Mouse (Mus musculus): Measurements from ENCODE around the gene Alx3.
"Not testable (repeated sequence)": the region's sequence is repeated elsewhere in the genome, so short reads cannot be mapped to it uniquely, and the experiment has no call there.

Gene Alx3

DNA sequence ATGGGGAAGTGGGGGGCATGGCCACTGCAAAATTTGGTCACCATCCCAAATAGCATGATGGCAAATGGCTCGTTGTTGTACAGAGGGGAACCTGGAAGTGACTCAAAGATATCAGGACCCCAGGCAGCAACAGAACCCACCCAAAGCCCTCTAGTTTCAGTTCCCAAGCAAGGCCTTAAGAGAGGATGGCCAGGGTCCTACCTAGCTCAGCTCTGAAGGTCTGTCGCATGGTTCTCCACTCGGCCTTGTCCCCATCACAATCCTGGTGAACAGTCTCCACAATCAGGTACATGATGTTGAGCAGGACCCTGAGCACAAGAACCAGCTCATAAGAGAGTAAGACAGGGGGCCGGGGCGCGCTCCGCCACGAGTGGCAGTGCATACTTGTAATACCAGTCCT, 29.6 kb downstream of the Alx3 start:
- in situ Hi-C loops (cut with MseI, MboI): no loop called here

DNA sequence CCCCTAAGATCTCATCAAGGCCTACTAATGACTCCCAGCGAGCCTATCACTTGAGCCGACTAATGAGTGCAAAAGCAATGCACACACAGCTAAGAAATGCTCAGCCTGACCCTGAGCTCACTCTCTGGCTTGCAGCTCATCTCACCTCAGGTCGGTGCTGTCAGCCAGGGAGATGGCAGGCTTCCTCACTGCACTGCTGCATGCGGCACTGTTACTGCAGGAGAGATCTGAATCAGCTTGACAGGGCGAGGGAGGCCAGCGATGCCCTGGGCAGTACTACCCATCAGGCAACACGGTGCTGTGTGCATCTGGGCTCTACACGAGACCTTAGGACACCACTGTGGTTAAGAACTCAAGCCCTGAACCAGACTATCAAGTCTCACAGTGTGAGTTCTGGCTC, 30.7 kb downstream of the Alx3 start:
- in situ Hi-C loops (cut with MseI, MboI): no loop called here

DNA sequence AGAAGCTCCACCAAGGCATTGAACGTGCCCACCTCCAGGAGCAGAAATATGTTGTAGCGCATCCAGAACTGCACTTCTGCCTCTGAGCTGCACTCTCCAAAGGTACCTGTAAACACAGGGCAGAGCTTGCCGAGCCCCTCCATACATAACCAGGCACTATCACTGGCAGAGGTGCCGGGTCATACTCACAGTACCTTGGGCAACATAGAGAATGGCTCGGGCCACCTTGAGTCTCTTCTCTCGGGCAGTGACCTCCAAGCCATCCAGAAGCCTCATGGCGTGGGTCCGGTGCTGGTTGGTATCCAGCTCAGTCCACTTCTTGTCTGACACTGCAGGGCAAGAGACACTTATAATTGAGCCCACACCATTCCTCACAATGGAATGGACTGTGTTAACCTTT, 31.9 kb downstream of the Alx3 start:
- in situ Hi-C loops (cut with MseI, MboI): no loop called here

DNA sequence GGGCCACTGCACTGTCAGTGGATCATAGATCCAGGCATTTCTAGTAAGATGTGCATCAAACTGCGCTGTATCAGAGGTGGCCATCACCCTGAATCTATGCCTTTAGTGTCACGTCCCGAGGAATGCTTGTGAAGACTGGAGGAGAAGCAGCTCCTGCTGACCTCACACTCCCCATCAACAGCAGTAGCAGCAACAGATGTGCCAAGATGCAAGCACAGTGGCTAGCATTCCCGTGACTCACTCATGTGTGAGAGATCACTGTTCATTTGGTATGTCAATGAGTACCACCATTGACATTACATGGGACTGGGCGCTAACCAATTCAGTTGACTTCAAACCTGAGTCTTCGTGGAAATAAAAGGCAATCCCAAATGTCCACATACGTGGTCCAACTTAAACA, 32.8 kb downstream of the Alx3 start:
- in situ Hi-C loops (cut with MseI, MboI): no loop called here

DNA sequence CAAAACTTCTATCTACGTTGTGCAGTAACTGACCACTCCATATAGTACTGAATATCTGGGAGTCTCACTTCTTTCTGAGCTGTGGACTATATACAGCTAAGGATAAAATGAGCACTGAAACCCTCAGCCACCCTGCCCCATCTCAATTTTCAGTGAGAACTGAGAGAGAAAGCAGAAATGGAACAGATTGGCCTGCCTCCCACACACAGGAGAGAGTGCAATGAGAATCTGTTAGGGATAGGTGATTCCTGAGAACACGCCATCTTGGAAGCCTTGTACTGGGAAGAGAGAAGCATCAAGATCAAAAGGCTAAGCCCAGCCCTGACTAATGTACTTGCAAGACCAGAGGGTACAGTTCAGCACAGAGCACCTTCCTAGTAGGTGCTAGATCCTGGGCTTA, 33.7 kb downstream of the Alx3 start:
- in situ Hi-C loops (cut with MseI, MboI): no loop called here

DNA sequence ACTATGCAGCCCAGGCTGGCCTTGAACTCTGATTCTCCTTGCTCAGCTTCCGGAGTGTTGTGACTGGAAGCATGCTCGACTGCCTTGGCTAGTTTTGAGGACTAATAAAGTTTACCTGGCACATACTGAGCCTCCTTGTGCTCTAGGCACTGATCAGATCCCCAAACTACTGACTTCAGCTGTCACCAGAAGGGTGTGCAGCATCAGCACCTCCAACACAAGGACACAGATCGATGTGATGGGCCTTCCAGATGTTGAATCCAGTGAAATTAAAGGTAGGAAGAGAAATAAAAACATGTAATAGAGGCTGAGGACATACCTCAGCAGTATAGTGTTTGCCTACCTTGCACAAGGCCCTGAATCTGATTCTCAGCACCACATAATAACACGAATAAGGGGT, 34.6 kb downstream of the Alx3 start:
- in situ Hi-C loops (cut with MseI, MboI): no loop called here

DNA sequence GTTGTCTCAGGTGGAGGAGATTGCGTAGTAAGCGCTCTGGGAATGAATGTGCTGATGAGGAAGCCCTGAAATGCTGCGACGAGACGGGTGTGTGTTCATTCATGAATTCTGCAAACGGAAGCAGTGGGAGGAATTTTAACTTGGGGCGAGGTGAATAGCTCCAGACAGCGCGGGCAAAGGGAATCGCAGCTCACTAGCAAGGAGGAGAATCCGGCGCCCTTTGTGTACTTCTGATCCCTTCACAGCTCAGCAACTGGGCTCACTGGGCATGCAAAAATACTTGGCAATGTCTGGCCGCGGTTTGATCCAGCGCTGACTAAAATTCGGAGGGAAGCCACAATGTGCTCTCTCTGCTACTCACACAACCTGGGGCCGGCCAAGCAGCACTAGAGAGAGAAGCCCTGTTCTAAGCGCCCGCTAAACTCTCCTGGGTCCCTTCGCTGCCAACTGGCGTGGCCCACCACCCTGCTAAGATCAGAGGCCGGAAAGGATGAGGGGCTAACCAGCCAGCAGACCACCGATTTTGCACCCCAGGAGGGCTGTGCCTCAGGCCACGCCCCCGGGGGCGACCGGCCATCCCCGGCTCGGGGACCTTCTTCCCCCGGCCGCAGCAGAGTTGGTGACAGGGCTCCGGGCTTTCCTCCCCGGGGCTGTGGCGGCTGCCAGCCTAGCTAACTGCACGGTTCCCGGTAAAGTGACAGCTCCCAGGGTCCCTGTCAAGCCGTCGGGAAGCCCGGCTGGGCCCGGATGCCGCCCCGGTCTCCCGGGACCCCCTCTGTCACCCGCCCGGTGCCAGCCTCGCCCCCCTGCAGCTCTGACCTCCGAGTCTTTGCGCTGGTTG, 36.1 kb downstream of the Alx3 start, which contains the start of gene Gm10961:
Gene Gm10961, plus strand, starts transcription at position 641 of the 841 bp plus-strand sequence.
- in situ Hi-C loops (cut with MseI, MboI): no loop called here

DNA sequence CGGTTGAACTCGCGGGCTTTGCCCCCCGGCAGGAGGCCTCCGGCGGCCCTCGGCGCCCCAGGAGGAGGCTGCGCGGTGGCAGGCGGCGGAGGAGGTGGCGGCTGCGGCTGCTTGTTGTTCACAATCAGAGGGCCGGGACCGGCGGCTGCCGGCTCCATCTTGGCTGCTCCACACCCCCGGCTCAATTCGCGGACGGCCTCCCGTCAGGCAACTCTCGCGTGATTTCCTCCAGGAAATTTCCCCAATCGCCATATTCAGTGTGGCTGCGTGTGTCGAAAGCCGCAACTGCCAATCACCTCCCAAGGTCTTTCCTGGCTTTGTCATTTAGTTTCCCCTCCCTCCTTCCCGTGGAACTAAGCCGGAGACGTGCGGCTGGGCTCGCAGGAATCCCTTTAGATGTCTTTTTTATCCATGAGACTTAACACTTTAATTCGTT, 36.7 kb downstream of the Alx3 start, which contains the start of gene Strip1:
Gene Strip1, minus strand, starts transcription at position 172 of the 436 bp plus-strand sequence.
- in situ Hi-C loops (cut with MseI, MboI): no loop called here

DNA sequence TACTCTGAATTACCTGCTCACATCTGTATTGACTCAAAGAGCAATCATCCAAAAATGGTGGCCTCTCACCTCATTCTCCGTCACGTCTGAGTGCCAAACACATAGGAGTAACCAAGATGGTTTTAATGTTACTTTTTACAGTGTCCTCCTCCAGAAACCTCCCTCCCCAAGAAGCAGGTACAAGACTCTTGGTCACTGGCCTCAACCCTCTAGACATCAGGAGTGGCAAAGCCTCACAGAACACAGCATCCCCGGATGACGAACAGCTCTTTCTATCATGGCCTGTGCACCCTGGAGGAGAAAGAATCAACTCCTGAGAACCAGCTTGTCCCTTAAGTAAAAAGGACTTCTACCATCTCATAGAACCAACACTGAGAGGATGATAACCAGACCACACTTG, 38.0 kb downstream of the Alx3 start:
- in situ Hi-C loops (cut with MseI, MboI): no loop called here

DNA sequence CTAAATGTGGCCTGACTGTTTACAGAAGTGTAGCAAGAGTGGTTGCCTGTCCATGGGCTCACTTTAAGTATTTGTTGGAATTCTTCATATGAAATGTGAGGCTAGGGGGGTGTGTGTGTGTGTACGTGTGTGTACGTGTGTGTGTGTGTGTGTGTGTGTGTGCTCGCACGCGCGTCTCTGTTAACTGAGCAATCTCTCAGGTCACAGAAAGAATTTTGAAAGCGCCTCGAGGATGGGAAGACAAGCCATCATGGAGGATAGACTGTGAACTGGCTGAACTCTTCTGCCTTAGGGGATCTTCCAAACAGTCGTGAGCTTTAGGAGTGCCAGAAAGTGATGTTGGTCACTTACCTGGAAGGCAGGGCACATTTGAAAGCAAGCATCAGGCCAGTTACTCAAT, 39.1 kb downstream of the Alx3 start:
- in situ Hi-C loops (cut with MseI, MboI): no loop called here

DNA sequence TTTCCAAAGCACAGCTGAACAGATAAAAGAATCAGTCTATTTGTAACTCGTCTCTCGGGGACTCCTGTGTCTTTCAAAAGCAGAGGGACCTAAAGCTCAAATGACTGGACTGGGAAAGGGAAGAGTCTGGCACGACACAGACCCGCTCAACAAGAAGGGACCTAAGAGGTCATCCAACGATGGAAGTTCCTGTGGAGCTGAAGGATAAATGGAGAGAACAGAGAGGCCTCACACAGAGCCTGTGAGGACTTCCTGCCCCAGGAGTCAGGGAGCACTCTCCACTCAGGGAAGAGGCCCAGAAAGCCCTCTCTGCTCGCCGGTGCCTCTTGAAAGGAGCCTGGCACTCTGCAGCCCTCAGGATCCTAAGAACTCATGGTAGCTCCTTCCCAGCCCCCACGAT, 41.0 kb downstream of the Alx3 start:
- in situ Hi-C loops (cut with MseI, MboI): no loop called here

DNA sequence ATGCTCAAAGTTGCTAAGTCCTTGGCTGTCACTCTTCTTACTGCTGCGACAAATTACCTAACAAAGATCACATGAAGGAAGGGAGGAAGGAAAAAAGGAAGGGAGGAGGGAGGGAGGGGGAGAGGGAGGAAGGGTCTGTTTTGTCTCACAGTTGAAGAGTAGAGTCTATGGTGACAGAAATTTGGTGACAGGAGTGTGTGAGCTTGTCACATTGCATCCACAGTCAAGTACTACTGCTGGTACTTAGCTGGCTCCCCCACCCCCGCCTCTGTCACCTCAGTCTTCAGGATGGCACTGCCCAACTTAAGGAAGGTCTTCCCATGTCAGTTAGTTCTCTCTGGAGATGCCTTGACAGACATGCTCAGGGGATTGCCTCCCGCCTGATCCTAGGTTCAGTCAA, 41.4 kb downstream of the Alx3 start:
- in situ Hi-C loops (cut with MseI, MboI): no loop called here

DNA sequence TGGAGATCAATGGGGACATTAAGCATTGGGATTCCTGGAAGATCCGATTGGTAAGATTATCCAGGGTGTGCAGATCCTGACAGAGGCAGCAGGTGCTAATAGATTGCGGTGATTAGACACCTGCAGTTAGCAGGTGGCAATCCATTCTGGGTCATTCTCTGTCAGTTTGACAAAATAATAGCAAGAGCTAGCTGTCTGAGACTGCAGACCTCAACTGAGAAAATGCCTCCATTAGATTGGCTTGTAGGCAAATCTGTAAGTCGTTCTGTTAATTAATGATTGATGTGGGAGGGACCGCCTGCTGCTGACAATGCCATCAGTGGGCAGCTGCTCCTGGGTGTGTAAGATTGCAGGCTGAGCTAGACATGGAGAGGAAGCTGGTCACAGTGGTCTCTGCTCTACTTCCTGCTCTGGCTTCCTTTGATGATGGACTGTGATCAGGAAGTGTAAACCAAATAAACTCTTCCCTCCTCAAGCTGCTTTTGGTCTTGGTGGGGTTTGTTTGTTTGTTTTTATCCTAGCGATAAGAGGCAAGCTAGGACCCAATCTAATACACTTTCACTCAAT, 42.9 kb downstream of the Alx3 start:
- in situ Hi-C loops (cut with MseI, MboI): no loop called here

DNA sequence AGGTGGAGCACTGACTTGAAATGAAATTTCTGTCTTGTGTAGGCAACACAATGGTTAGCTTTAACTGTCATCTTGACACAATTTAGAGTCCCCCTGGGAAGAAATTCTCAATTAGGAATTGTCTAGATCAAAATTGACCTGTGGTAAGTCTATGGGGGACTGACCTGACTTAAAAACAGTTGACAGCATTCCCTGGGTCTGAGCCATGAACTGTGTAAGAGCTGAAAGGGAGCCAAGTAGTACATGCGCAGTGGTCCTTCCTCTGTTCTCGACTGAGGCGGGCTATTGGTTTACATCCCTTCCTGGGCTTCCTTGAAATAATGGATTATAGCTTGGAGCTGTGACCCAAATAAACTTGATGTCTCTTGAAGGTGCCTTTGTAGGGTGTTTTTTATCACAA, 52.1 kb downstream of the Alx3 start:
- in situ Hi-C loops (cut with MseI, MboI): no loop called here

DNA sequence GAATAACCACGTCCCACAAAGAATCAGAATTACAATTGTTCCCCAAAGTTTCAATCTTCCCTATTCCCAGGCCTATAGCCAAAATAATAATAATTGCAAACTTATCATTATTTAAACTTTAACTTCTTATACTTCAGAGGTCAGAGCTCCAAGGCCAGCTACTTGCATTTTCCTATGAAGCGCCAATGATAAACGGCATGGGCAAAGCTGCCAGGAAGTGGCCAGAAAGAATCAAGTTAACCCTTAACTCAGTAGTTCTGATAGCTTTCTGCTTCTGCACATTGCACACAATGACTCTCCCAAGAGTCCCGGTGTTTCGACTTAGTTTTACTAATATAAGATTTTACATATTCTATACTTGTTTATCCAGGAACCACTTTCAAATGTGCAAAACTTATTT, 55.4 kb downstream of the Alx3 start:
- in situ Hi-C loops (cut with MseI, MboI): not testable (repeated sequence)

DNA sequence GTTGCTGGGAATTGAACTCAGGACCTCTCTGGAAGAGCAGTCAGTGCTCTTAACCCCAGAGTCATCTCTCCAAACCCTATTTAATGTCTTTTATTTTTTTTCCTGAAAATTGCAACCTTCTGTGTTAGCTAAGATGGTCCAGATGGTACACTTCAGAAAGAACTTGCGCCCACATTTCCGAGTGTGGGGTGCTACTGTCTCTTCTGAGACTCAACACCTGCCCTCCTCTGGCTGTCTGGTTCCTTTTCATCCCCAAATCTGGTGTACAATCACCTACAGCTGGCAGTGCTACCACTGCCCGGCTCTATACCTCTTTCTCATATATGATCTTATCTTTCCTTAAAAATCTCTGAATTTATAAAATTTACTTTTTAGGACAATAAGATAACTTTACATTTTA, 58.1 kb downstream of the Alx3 start:
- in situ Hi-C loops (cut with MseI, MboI): no loop called here

DNA sequence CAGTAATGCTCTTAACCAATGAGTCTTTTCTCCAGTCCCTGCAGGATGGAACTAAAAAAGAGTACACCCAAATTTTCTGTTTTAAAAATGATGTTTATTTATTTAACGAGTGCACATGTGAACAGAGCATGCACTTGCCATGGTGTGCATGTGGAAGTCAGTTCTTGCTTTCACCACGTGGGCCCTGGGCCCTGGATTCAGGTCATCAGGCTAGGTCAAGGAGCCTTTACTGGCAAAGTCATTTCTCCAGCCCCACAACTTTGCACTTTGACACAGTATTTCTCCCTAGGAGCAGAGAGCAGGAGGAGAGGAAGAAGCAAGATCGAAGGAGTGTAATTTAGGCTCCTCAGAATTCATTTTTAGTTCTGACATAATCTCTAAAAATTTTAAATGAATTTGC, 60.0 kb downstream of the Alx3 start:
- in situ Hi-C loops (cut with MseI, MboI): no loop called here
